17 mouse cellular contexts compared by ENCODE assay signal in the genomic region with DNA sequence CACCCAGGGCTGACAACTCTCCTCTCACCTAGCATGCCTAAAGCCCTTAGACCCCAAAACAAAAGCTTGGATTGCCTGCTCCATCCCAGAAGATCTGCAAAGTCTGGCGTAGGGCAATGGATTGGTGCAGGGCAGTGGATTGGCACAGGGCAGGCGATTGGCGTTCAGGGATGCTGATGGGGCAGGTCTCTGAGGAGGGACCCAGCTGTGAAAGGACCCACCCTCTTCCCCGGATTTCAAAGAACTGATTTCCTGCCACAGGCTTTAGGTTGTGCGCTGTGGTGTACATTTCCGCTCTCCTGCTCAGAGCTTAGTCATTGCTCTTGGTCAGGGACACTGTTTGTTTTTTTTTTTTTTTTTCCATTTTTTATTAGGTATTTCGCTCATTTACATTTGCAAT. TPM values are rescaled to one million over a fixed set of nuclear protein-coding genes. Genes with fewer than 3 reads are reported as not detected.
DNase-seq lines count a peak whose midpoint lies in the region; ATAC-seq and TF ChIP-seq lines count a peak whose summit lies in the region.
"Had no signal": no experiment of that assay in that cellular context is flagged by ENCODE, and none has a peak within 500 bp of the region (broad histone marks: within the 10 kb centered on the region; RNA-seq: fewer than 3 reads in every experiment).

No protein-coding gene starts in this region.

- H3K36me3 ChIP-seq in thymus, adult 2 months (ENCODE audit: control insufficient read depth, insufficient read depth, low read length) = no peaks in the 10 kb centered on the region
- H3K36me3 ChIP-seq in heart, embryonic 11.5 days (ENCODE audit: control insufficient read depth, insufficient read depth, low read length) = no peaks in the 10 kb centered on the region
- H3K36me3 ChIP-seq: heart, embryonic 12.5 days; limb, embryonic 13.5 days; midbrain, embryonic 12.5 days had no signal

- H3K9me3 ChIP-seq in heart, embryonic 11.5 days (replicated peaks; ENCODE audit: control insufficient read depth, low read length) = peaks cover 5% of the 10 kb centered on the region; the same call in 1 of the 2 replicates

- H3K27me3 ChIP-seq in thymus, adult 2 months (ENCODE audit: control insufficient read depth, insufficient read depth, low read length) = no peaks in the 10 kb centered on the region
- no peaks in the 10 kb centered on the region for H3K27me3 ChIP-seq in heart, embryonic 11.5 days (ENCODE audit: control insufficient read depth, insufficient read depth, low read length)
- H3K27me3 ChIP-seq: heart, embryonic 12.5 days; limb, embryonic 13.5 days had no signal

- no peak for TF ChIP-seq POLR2A in thymus, adult 2 months (IDR thresholded peaks at IDR 0.05; ENCODE audit: control insufficient read depth, extremely low read depth, insufficient read depth, low read length, poor library complexity)

- no peak for TF ChIP-seq CTCF in thymus, adult 2 months (IDR thresholded peaks at IDR 0.05; ENCODE audit: borderline replicate concordance, control insufficient read depth, extremely low read depth, insufficient read depth, low read length, poor library complexity)

- H3K27ac ChIP-seq in thymus, adult 2 months (ENCODE audit: control insufficient read depth, insufficient read depth, low read length) = peak overlapping the region; percentile 34
- H3K27ac ChIP-seq in heart, embryonic 11.5 days (ENCODE audit: low read depth, low read length) = no peak overlapping the region
- H3K27ac ChIP-seq: gastrocnemius, adult 2 months; limb, embryonic 13.5 days; midbrain, embryonic 12.5 days had no signal

- intact Hi-C loops in left cerebral cortex, postnatal 10 days (cut with DNase I) = no loop called here
- intact Hi-C loops in left cerebral cortex, postnatal 36 days (cut with DNase I) = no loop called here

- DNase-seq in 416B (ENCODE audit: low read depth) (peak; percentile 87), R1 (ENCODE audit: low read depth, low spot score) (peak; percentile 67)
- peak; percentile 90 for DNase-seq in induced T-regulatory cell, adult 2 months (ENCODE audit: low read depth)
- DNase-seq in thymus, adult 2 months = peak; percentile 75
- no peak for DNase-seq in cerebellum, postnatal 14 days
- no peak for DNase-seq in left cerebral cortex, postnatal 10 days (ENCODE audit: extremely low spot score in 1 of 2, low spot score in 2 of 2)
- DNase-seq in left cerebral cortex, postnatal 36 days (ENCODE audit: low spot score in 2 of 2) = no peak
- DNase-seq: gastrocnemius, adult 2 months; heart, postnatal 4 days; lung, postnatal 14 days; right cerebral cortex, adult 18-20 months had no signal

- H3K4me3 ChIP-seq in thymus, adult 2 months (ENCODE audit: control insufficient read depth, insufficient read depth, low read length) = no peak overlapping the region
- H3K4me3 ChIP-seq in heart, embryonic 11.5 days (ENCODE audit: low read depth, low read length) = no peak overlapping the region
- H3K4me3 ChIP-seq: gastrocnemius, adult 2 months; heart, embryonic 12.5 days; limb, embryonic 13.5 days; midbrain, embryonic 12.5 days had no signal

- WGBS in thymus, adult 2 months = 5% methylated on average over 7 of the region's 7 CpGs
- 79% methylated on average over 7 of the region's 7 CpGs for WGBS in heart, embryonic 11.5 days (ENCODE audit: insufficient replicate concordance)

- peaks cover 16% of the 10 kb centered on the region for H3K4me1 ChIP-seq in thymus, adult 2 months (replicated peaks; ENCODE audit: control insufficient read depth, insufficient read depth, low read length)
- H3K4me1 ChIP-seq in heart, embryonic 11.5 days (ENCODE audit: control insufficient read depth, insufficient read depth, low read length) = no peaks in the 10 kb centered on the region
- H3K4me1 ChIP-seq: heart, embryonic 12.5 days had no signal

- ATAC-seq in heart, embryonic 11.5 days (replicated peaks; ENCODE audit: insufficient number of reproducible peaks, low FRiP score, low TSS enrichment) = no peak
- ATAC-seq: forebrain, embryonic 14.5 days had no signal

- H3K9ac ChIP-seq in heart, embryonic 11.5 days (ENCODE audit: low read depth, low read length) = no peak overlapping the region
- H3K9ac ChIP-seq: heart, embryonic 12.5 days; limb, embryonic 13.5 days; midbrain, embryonic 12.5 days had no signal

- no peak overlapping the region for H3K4me2 ChIP-seq in heart, embryonic 11.5 days
- H3K4me2 ChIP-seq: heart, embryonic 12.5 days; limb, embryonic 13.5 days; midbrain, embryonic 12.5 days had no signal

RNA-seq across cellular contexts. Expression of gene Arhgap25, which starts 14.8 kb away (rescaled TPM):
- 17.2 TPM in 2 replicates for polyA plus RNA-seq in thymus, adult 2 months (2012; rRNA removed)
- total RNA-seq in left cerebral cortex, postnatal 10 days (2021) = 1 to 10 TPM; 6.1 to 6.4 TPM
- 10 to 100 TPM in 1 of 2 experiments, 1 to 10 TPM in 1; 7.9 to 10.7 TPM for total RNA-seq in left cerebral cortex, postnatal 36 days (2021)
- 1.1 and 1.6 TPM in 2 replicates for polyA plus RNA-seq in heart, embryonic 11.5 days (2014; fragmentation: Nextera tagmentation; extraction: Ambion mirVana)
- polyA plus RNA-seq: C2C12 had no signal

RNA-seq across cellular contexts. Expression of gene Prokr1, which starts 42.7 kb away (rescaled TPM):
- polyA plus RNA-seq in thymus, adult 2 months (2012; rRNA removed) = 0.20 and 0.26 TPM in 2 replicates
- 1 to 10 TPM in 1 of 2 experiments, under 1 TPM in 1; 0.39 to 1.2 TPM for total RNA-seq in left cerebral cortex, postnatal 10 days (2021)
- total RNA-seq in left cerebral cortex, postnatal 36 days (2021) = under 1 TPM; 0.09 to 0.17 TPM
- polyA plus RNA-seq in heart, embryonic 11.5 days (2014; fragmentation: Nextera tagmentation; extraction: Ambion mirVana) = 1.8 and 3.0 TPM in 2 replicates

Comparison
In these comparisons a context has a peak if more than half of its experiments do, and no peak if none do; other contexts are left out.
1. DNase-seq: peak in 416B (single experiment), R1 (single experiment), induced T-regulatory cell, adult 2 months (single experiment) and thymus, adult 2 months (single experiment); none in cerebellum, postnatal 14 days (0 of 2), left cerebral cortex, postnatal 10 days (0 of 2) and left cerebral cortex, postnatal 36 days (0 of 2).